21 mouse cellular contexts compared by ENCODE assay signal in genomic region chr7:96730360-96730759, GRCm38 (mm10).
A peak's percentile ranks its signal among the peaks of the same experiment; 100 is the strongest.
DNase-seq lines count a peak whose midpoint lies in the region; ATAC-seq lines count a peak whose summit lies in the region.
"Had no signal": no experiment of that assay in that cellular context is flagged by ENCODE, and none has a peak within 500 bp of the region (broad histone marks: within the 10 kb centered on the region; RNA-seq: fewer than 3 reads in every experiment).

No protein-coding gene starts in this region.

- 0 out of 2 replicates have a peak, but pooled peaks cover 2% of the 10 kb centered on the region for H3K4me1 ChIP-seq in forebrain, embryonic 11.5 days (replicated peaks; ENCODE audit: control insufficient read depth, insufficient read depth, low read length)
- H3K4me1 ChIP-seq in forebrain, embryonic 12.5 days, result no peaks in the 10 kb centered on the region
- H3K4me1 ChIP-seq in midbrain, embryonic 14.5 days (ENCODE audit: control insufficient read depth, insufficient read depth, low read length), result no peaks in the 10 kb centered on the region

- no peak overlapping the region for H3K4me2 ChIP-seq in forebrain, embryonic 11.5 days (ENCODE audit: low read depth, low read length, severe bottlenecking)
- no peak overlapping the region for H3K4me2 ChIP-seq in forebrain, embryonic 12.5 days
- no peak overlapping the region for H3K4me2 ChIP-seq in midbrain, embryonic 14.5 days (ENCODE audit: low read length)
- H3K4me2 ChIP-seq: liver, embryonic 13.5 days had no signal

- H3K27ac ChIP-seq in forebrain, embryonic 11.5 days (ENCODE audit: low read depth, low read length), result no peak overlapping the region
- no peak overlapping the region for H3K27ac ChIP-seq in forebrain, embryonic 12.5 days
- H3K27ac ChIP-seq in midbrain, embryonic 14.5 days (replicated peaks; ENCODE audit: low read depth, low read length), result no peak overlapping the region
- H3K27ac ChIP-seq: liver, embryonic 13.5 days; stomach, postnatal 0 days had no signal

- H3K9me3 ChIP-seq in forebrain, embryonic 11.5 days (ENCODE audit: control insufficient read depth, low read length), result no peaks in the 10 kb centered on the region
- H3K9me3 ChIP-seq in forebrain, embryonic 12.5 days, result no peaks in the 10 kb centered on the region
- no peaks in the 10 kb centered on the region for H3K9me3 ChIP-seq in midbrain, embryonic 14.5 days (ENCODE audit: control insufficient read depth, low read length)
- H3K9me3 ChIP-seq: liver, embryonic 13.5 days had no signal

- DNase-seq in forebrain, embryonic 11.5 days (ENCODE audit: low spot score), result peak; percentile 8
- peak; percentile 14 for DNase-seq in thymus, postnatal 4 days
- DNase-seq in thymus, postnatal 10 days (ENCODE audit: low spot score in 2 of 2), result no peak
- no peak for DNase-seq in adrenal gland, adult 8-10 months
- DNase-seq in midbrain, embryonic 14.5 days, result no peak
- DNase-seq in cerebellum, postnatal 14 days, result no peak
- DNase-seq: adrenal gland, adult 2 months; cerebellum, adult 8-10 months; gastrocnemius, postnatal 25 days; kidney, adult 2 months; kidney, postnatal 10 days; left cerebral cortex, postnatal 4 days; liver, embryonic 13.5 days; lung, postnatal 10 days; retina, postnatal 1 day; thymus, postnatal 25 days had no signal

- no peak overlapping the region for H3K9ac ChIP-seq in forebrain, embryonic 11.5 days (ENCODE audit: low read length)
- H3K9ac ChIP-seq in forebrain, embryonic 12.5 days, result no peak overlapping the region
- no peak overlapping the region for H3K9ac ChIP-seq in midbrain, embryonic 14.5 days (replicated peaks; ENCODE audit: low read length)
- H3K9ac ChIP-seq: liver, embryonic 13.5 days had no signal

- no peak overlapping the region for H3K4me3 ChIP-seq in forebrain, embryonic 11.5 days (ENCODE audit: low read depth, low read length)
- no peak overlapping the region for H3K4me3 ChIP-seq in forebrain, embryonic 12.5 days (replicated peaks)
- H3K4me3 ChIP-seq in midbrain, embryonic 14.5 days (replicated peaks; ENCODE audit: low read depth, low read length), result no peak overlapping the region
- H3K4me3 ChIP-seq: liver, embryonic 13.5 days had no signal

- no peaks in the 10 kb centered on the region for H3K27me3 ChIP-seq in forebrain, embryonic 11.5 days (ENCODE audit: control insufficient read depth, insufficient read depth, low read length)
- H3K27me3 ChIP-seq in forebrain, embryonic 12.5 days, result 0 out of 2 replicates have a peak, but pooled peaks cover 3% of the 10 kb centered on the region
- no peaks in the 10 kb centered on the region for H3K27me3 ChIP-seq in midbrain, embryonic 14.5 days (ENCODE audit: control insufficient read depth, insufficient read depth, low read length)
- H3K27me3 ChIP-seq: liver, embryonic 13.5 days had no signal

- ATAC-seq in forebrain, embryonic 11.5 days (replicated peaks; ENCODE audit: low FRiP score), result no peak
- no peak for ATAC-seq in forebrain, embryonic 12.5 days (ENCODE audit: low FRiP score)
- peak; percentile 86 for ATAC-seq in megakaryocyte, adult 5-6 weeks (ENCODE audit: poor library complexity, severe bottlenecking)
- no peak for ATAC-seq in midbrain, embryonic 14.5 days (ENCODE audit: low FRiP score, low TSS enrichment)
- ATAC-seq: forebrain, embryonic 14.5 days; midbrain, embryonic 16.5 days had no signal

- no peaks in the 10 kb centered on the region; the same call in 1 of the 2 replicates for H3K36me3 ChIP-seq in forebrain, embryonic 11.5 days (ENCODE audit: control insufficient read depth, insufficient read depth, low read length)
- peaks cover 12% of the 10 kb centered on the region; the same call in 1 of the 2 replicates for H3K36me3 ChIP-seq in forebrain, embryonic 12.5 days (replicated peaks)
- H3K36me3 ChIP-seq in midbrain, embryonic 14.5 days (ENCODE audit: control insufficient read depth, insufficient read depth, low read length), result peaks cover 6% of the 10 kb centered on the region
- H3K36me3 ChIP-seq: liver, embryonic 13.5 days had no signal

- 97% methylated on average over 1 of the region's 1 CpGs for WGBS in forebrain, embryonic 11.5 days
- 90% methylated on average over 1 of the region's 1 CpGs for WGBS in forebrain, embryonic 12.5 days
- 100% methylated on average over 1 of the region's 1 CpGs for WGBS in midbrain, embryonic 14.5 days

Comparison
In these comparisons a context has a peak if more than half of its experiments do, and no peak if none do; other contexts are left out.
1. DNase-seq: peak in forebrain, embryonic 11.5 days (single experiment) and thymus, postnatal 4 days (single experiment); none in thymus, postnatal 10 days (0 of 2), adrenal gland, adult 8-10 months (single experiment), midbrain, embryonic 14.5 days (single experiment) and cerebellum, postnatal 14 days (0 of 2).